Comparison of ENCODE assay signal across 1 mouse cellular context in the genomic region with DNA sequence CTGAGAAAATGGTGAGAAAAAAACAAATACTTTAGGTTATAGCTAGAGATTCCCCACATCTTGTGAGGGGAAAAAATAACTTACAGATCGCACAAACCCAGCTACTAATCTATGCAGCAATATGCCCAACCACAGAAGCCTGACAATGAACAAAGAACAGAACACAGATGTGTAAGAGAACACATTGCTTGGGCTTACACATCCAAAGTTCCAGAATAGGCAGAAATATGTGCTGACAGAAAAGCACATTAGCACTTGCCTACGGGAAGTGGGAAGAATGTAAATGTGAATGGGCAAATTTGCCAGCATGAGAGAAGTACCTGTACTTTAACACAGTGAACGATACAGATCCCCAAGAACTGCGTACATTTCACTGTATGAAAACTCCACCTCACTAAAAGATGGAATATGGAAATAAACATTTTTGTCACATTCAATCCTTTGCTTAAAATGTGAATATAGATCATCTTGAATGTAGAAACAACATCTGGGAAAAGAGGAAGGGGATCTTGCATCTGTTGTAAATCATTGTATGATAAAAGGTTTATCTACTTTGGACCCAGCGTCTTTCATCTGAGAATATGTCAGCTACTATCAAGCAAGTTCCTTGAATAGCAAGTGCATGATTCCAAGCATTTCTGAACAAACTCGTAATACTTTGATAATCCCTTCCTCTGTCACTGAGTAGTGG.
TF ChIP-seq lines count a peak whose summit lies in the region.

No protein-coding gene starts in this region.

TF ChIP-seq in MEL, 35 proteins besides CTCF, POLR2A, EP300 and RAD21 (continued from another document):
- no peak for TF ChIP-seq ZKSCAN1 (IDR thresholded peaks at IDR 0.05; ENCODE audit: low read depth, low read length)
- no peak for TF ChIP-seq ZC3H11A (IDR thresholded peaks at IDR 0.05; ENCODE audit: low read depth, low read length)
- no peak for TF ChIP-seq TAL1 (IDR thresholded peaks at IDR 0.05; ENCODE audit: low read length)
- no peak for TF ChIP-seq JUND (IDR thresholded peaks at IDR 0.05; ENCODE audit: low read depth, low read length)
- no peak for TF ChIP-seq SIN3A (IDR thresholded peaks at IDR 0.05; ENCODE audit: low read length)
- TF ChIP-seq GABPA (IDR thresholded peaks at IDR 0.05; ENCODE audit: low read depth, low read length), result no peak
- TF ChIP-seq RCOR1 (IDR thresholded peaks at IDR 0.05; ENCODE audit: low read depth, low read length), result peak; percentile 47; the same call in 1 of the 2 replicates
- 0 out of 2 replicates have a peak, but pooled peaks have one; percentile 25 for TF ChIP-seq ETS1 (IDR thresholded peaks at IDR 0.05; ENCODE audit: low read depth, low read length)
